Mouse (Mus musculus): ENCODE measurements around the gene Trat1. TPM values are rescaled to one million over a fixed set of nuclear protein-coding genes. Genes with fewer than 3 reads are reported as not detected.

Trat1 gene
- total RNA-seq (2021) = under 1 TPM in 1 of 2 experiments, not detected in 1; 0.46 TPM
- long read RNA-seq, experiment 1 = 0 reads
- long read RNA-seq, experiment 2 = 0 reads

DNA sequence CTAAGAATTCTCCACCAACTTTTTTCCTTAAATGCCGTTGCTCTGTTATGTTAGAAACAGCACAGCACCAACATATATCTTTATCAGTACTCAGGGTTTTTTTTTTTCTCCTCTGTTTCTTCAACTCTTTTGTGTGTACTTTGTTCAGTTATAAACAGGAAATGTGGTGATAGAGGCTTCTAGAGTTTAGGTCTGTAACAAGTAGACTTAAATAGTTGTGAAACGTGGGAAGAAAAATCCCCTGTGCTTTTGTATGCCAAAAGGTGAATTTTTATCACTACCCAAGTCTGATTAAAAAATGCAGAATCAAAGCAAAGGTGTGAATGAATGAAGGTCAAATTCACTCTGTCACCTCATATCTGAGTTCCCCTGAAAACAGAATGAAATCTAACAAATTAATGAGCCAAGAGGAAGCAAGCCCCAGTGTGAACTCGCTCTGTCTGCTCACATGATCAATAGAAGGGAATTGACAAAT lies at the start of gene Trat1:
Trat1 (minus strand) TSS at position 51 of the 475 bp plus-strand sequence.
- intact Hi-C loops (cut with DNase I) = no loop called here
- DNase-seq = no peak

DNA sequence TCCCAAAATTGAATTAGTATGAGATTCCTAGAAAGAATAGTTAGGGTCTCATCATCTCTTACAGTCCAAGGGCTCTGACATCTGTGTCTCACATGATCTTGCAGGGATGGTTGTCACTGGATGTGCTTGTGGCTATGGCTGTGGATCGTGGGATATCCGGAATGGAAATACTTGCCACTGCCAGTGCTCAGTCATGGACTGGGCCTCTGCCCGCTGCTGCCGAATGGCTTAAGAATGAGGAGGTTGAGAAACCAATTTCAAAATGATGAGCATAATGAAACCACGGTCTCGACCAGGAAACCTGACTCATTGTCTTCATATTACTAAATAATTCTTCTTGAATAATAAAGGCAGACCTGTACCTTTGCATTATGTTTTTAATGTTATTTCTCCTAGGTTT lies 46.7 kb upstream of the Trat1 start:
- intact Hi-C loops (cut with DNase I) = no loop called here
- DNase-seq = no peak

DNA sequence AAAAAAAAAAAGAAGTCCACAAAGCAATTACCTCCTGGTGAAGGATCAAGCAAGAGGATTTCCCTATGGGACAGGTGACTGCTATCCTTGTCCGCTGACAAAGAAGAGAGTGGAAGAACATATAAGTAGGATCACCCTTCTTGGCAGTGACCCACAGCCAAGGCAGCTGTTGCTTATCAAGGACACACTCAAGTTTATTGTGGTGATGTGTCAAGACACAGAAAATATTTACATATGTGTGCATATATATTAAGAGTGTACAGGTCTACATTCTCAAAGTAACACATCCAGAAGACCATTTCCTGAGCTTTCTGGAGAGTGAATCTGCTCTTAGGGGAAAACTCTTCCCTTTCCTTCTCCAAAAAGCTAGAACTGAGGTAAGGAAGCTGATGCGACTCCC lies 44.9 kb upstream of the Trat1 start, which contains the start of gene Retnlb:
Retnlb (plus strand) TSS at position 162 of the 400 bp plus-strand sequence.
- no peak for DNase-seq
- intact Hi-C loops (cut with DNase I) = no loop called here

DNA sequence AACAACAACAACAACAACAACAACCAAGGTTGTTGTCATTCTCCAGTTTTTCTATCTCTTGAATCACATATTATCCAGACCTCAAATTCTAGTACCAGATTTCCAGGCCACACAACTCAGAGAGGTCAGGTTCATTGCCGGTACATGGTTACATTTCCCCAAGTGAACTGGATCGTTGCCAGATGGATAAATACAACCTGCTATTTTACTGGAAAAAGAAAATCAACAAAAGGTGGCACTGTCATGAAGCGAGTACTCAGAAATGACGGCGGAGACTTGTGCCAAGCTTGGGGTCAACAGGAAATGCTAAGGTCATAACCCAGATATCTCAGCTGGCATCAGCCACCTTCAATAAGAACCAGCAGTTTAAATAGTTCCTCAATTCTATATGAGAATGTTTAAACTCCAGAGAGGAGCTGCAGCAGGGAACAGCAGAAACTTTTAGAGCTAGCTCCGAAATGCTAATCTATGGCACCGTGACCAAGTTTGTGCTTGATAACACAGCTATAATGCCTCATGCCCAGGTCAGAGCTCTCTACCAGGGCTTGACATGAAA lies 40.1 kb upstream of the Trat1 start:
- intact Hi-C loops (cut with DNase I) = no loop called here
- no peak for DNase-seq

DNA sequence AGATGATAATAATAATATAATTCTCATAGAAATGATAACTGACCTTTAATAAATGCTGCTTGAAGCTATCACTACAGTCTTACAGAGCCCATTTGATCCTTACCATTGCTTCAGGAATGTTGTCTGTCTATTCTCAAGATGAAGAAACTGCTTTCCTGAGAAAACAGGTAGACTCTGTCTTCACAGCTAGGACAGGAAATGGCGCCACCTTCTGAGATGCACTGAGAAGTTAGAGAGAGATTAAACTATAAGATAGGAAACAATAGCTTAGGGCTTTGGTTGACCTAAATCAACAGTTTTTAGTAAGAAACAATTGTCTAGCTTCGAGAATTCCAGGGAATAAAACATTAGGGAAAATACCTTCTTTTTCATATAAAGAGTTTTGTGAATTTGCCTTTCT lies 37.6 kb upstream of the Trat1 start:
- intact Hi-C loops (cut with DNase I) = no loop called here

DNA sequence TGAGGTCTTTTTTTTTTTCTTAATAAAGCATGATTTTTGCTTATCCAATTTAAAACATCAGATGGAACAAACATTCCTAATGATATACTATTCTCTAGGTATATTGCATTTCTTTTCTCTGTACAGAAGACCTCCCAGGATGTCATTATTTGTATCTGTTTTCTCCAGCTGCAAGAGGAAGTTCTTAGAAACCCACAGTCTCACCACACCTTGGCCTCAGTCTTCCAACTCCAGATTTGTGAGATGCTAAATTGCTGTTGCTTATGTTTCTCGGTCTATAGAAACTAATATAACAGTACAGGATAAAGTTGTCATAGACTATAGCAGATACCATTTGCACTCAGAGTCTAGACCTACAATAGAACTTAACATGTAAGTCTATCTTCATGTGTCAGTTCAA lies 34.7 kb upstream of the Trat1 start:
- intact Hi-C loops (cut with DNase I) = no loop called here
- no peak for DNase-seq

More for the DNA sequence above, 37.6 kb upstream of the Trat1 start:
- DNase-seq = no peak

DNA sequence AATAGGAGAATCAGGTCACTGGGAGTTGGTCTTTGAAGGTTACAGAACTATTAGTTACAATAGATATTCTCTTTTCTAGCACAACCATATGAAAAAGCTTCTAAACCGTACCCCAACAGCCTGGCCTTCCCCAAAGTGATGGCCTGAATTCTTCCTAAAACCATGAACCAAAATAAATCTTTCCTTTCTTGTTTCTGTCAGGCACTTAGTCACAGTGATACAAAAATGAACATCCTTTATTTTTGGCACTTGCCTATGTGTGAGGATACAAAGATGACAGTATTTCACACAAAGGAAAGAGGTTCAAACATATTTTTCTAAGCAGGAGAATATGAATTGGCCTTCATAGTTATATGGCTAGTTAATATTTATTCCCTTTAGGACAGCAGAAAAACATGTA lies 33.6 kb upstream of the Trat1 start:
- intact Hi-C loops (cut with DNase I) = no loop called here
- DNase-seq = no peak

DNA sequence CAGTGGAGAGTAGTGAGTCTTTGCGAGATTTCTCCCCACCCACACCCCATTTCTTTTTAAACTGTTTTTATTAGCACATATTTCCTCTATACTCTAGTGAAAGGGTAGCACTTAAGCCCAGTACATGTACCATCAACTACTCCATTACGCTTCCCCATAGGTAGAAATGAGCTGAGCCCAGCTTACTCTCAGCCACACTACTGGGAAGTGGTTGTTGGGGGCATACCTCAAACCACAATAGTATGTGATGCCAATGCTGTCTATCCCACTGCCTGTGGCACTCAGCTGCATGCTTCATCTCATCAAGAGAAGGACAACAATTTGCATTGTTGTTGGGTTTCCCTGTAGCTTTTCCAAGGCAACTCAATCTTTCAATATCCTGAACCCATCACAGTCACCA lies 29.1 kb upstream of the Trat1 start:
- intact Hi-C loops (cut with DNase I) = no loop called here
- no peak for DNase-seq

DNA sequence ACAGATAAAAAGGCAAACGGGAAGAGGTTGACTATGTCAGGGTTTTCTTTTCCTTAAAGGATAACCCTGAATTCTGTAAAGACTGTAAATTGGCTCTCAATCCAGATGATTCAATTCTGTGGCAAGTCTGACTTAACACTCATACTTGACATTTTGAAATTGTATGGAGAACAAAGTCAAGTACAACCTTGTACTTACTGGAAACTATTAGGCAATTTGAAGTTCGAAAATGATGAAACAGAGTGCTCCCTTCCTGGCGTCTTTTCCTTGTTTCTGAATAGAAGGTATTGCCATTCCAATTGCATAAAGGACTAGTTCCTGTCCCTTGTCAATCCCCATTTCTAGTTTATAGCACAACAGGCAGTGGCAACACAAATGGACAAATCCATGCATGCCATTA lies 27.6 kb upstream of the Trat1 start:
- no peak for DNase-seq
- intact Hi-C loops (cut with DNase I) = no loop called here

DNA sequence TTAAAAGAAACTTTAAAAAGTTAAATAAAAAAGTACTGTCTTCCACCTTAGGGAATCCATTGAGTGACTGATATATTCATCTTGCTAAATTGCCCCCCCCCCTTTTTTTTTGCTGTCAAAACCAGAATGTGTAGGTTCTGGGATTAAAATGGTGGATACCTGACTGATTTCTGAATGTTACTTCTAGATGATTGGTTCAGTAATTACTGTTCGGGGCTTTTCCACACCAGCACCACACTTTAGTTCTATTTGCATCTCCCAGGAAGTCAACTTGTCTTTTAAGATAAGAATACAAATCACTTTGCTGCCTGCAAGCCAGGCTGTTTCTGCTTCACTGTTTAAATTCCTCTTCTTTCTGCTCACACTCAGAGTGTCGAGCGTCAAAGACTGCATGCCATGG lies 26.5 kb upstream of the Trat1 start:
- no peak for DNase-seq
- intact Hi-C loops (cut with DNase I) = no loop called here

DNA sequence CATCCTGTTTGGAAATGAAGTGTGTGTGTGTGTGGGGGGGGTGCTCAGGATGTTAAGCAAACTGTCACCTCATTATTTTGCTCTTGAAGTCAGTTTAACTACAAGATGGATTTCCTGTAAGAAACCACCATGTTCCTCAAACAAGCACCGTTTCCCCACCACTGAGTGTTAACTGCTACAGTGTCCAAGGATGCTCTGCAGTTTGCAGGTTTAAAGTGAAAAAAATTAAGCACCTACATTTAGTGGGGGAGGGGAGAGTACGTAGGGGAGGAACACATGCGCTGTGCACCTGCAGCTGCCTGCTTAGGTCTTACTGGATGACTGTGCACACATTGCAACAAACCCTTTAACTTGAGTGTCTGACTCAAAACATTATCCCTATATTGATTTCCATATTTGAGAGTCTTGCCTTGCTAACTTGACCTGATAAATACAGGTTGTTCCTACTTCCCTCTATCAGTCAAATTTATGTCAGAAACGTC lies 16.9 kb upstream of the Trat1 start:
- intact Hi-C loops (cut with DNase I) = no loop called here

DNA sequence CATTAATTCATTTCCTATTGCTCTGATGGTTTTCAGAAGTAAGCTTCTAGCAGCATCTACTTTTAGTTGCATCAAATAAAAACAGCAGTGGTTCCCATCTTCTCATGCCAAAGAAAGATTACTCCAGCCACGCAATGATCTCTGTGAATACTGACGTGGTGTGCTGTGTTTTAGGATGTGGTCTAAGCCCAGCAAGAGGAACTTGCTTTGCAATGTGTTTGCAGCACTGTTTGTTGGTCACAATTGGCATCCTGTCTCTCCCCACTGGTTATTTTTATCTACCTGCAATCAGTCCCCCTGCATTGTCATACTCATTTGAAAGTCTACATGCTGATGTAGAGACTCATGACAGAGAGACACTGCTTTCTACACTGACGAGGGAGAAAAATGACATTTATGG lies 14.4 kb upstream of the Trat1 start:
- intact Hi-C loops (cut with DNase I) = no loop called here
- DNase-seq = no peak

More for the DNA sequence above, 16.9 kb upstream of the Trat1 start:
- DNase-seq = no peak

DNA sequence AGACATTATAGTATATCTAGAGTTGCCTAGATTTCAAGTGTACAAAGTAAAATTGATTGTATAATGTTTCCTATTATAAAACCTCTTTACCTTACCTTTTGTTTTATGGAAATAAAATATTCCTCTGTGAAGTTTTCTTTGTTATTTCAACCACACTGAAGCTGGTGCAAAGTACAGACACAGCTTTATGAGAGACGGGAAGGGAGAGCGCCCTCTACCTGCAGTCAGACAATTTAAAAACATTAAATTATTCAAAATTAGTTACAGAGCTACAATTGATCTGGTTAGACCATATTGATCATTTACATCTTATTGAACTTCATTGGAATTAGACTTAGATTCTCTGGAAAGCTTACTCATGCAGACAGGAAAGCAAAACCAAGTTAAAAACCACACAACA lies 5.4 kb upstream of the Trat1 start:
- intact Hi-C loops (cut with DNase I) = no loop called here
- DNase-seq = no peak

DNA sequence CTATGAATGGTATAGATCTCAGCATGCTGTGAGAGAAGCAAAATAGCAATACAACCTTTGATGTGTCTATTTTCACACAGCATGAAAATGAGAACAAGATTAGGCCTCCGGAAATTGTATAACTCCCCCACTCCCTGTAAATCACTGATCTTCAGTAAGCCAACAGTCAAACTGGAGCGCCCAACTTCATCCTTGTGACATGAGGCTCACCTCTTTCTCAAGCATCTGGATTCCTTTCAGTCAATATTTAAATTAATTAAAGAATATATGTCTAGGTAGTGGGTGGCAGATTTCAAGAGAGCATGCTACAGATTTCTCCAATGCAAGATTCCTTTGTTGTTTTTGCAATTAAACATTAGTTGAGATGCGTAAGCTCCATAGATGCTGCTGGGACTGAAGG lies 2.6 kb downstream of the Trat1 start:
- intact Hi-C loops (cut with DNase I) = no loop called here
- no peak for DNase-seq

DNA sequence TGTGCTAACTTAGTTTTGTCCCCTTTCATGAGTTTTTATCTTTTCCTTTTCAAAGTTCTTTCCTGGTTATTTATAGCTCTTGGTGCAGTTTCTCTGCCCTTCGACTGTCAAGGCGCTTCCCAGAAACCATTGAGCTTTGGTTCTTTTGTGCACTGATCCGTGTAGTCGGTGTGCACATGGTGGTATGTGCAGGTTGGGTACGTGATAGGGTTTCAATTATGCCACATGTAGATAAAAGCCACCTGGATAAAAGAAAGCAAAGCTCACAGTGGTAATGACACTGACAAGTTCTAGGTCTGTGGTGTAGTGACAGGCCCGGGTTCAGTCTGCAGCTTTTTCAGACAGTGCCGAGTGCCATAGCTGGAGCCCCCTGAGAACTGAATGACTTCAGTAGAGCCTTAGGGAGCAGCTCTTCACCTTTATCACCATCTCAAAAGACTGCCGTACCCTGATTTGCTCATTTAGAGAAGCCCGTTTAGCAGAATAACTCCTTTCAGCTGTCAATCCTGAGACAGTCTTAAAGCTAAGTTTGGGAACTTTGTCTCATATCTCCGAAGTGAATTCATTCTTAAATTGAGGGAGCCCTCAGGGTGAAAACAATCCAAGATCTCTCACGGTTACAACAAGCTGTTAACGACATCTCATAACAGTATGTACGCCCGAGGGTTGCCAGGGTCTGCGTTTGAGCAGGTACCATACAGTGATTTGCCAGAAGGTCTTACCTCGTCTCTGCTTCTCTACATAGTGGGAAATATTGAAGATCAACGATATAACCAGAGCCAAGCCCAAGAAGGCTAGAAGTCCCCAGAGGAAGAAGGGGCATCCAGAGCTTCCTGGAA lies 11.0 kb downstream of the Trat1 start:
- intact Hi-C loops (cut with DNase I) = no loop called here
- DNase-seq = no peak

DNA sequence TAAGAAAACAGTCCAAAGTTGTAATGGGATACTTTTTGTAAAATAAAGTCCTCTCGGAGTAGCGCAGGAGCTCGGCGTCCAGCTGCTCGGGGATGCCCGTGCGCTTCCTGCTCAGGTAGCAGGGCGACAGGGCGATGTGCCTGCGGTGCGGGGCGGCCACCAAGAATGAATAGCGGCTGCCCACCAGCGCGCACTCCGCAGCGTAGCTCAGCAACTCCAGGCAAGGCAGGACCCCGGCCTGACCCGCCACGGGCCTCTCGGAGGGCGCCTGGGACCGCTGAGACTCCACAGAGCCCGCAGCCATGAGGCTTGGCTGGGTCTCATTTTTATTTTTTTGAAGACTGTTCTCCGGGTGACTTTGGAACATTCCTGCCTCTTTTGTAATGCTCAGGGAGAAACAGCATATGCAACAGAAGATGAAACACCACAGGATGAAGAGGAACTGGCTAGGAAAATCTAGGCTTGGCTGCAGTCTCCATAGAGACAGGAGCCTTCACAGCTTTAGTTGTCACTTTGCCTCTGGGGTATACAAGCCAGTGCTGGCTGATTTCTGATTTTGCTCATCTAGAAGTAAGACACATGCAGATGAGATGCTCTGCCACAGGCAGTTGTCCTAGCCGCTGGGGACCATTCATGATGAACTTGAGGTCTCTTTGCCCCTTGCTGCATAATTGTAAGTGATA lies 21.5 kb downstream of the Trat1 start:
- no peak for DNase-seq

DNA sequence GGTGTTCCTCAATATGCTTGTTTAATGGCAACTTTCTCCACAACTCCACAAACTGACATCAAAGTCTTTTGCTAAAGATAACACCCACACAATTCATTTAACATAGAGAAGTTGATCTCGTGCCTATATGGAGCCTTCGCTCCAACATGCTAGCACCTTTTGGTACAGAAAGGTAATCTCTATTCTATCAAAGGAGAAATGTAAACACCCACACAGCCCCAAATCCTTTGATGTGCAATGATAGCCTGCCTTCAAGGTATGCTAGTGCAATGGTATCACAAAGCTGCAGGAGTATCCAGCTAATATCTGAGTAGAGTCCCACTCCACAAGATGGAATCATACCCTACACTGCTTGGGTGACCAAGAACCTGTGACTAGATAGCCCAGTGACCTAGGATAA lies 26.4 kb downstream of the Trat1 start:
- intact Hi-C loops (cut with DNase I) = no loop called here
- DNase-seq = no peak

More for the DNA sequence above, 21.5 kb downstream of the Trat1 start:
- intact Hi-C loops (cut with DNase I) = no loop called here

DNA sequence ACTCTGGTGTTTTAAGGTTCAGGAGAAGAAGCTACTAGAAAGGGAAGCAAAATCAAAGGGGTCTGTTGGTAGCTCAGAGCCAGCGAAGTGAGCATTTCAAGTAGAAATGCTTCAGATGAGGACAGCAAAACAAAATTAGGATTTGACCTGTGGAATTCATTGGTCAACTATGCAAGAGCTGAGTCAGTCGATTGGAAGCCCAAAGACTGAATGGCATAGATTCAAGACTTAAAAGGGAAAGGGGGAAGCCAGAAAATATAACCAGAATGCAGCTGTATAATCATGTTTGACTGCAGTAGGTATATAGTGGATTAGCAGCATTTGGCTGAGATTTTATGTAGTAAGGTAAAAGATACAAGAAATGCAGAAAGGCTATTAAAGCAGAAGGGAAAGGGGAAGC lies 26.8 kb downstream of the Trat1 start:
- no peak for DNase-seq
- intact Hi-C loops (cut with DNase I) = no loop called here

DNA sequence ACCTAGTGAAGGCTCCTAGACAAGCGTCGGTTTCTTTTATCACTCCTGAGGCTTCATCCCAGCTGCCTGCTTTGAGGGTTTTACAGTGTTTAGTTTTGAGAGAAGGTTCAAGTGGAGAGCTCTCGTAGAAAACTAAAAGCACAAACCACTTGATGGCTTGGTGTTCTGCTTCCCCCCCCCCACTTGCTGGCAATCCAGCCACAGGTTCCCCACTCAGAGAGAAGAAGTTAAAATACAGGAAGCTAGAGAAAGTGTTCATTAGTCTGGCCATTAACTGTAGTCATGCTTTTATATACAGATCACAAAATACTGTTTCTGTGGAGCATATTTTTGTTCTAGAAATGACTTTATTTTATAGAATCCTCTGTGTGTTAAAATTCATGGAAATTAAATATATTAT lies 30.3 kb downstream of the Trat1 start:
- no peak for DNase-seq
- intact Hi-C loops (cut with DNase I) = no loop called here

DNA sequence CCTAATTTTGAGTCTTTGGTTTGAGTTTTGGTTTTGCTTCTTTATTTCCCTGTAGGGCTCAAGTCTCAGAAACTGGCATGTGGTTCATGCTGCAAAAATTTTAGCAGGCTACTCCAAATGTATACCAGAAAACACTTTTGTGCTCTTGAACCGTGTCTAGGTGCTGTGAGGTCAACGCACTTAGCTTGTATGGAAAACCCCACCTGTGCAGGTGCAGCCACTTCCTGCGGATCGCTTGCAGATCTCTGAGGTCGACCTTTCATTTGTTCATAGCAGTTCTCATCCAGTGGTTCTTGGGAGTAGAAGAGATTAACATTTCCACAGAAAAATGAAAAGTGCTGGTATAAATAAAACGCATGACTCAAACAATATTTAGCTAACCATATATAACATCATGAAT lies 31.8 kb downstream of the Trat1 start:
- no peak for DNase-seq
- intact Hi-C loops (cut with DNase I) = no loop called here

DNA sequence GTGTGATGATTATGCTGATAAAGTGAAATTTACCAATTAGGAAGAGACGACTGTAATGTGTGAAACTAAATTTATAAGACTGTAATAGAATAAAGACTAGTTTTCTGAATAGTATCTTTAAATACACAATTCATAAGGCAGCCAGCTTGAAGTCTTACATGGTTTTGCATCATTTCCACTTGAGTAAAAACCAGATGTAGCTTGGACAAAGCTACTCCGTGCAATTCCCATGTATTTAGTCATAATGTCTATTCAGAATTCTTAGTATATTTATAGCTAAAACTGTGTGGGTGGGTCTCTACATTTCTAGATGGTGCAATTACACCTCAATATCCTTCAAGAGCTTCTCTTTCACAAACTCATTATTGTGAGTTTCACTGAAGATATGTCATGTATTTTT lies 33.4 kb downstream of the Trat1 start:
- intact Hi-C loops (cut with DNase I) = no loop called here
- no peak for DNase-seq

Measured in gastrocnemius, postnatal 36 days (tissue).